Mouse (Mus musculus) retina, postnatal 7 days (tissue): ENCODE measurements around the gene Stxbp4.

ENCODE experiments used
- DNase-seq: peaks from one replicate; pipeline ENCODE4 v3.0.0-alpha.2; 2012; ENCODE audit warnings: low read depth, low spot score

The Stxbp4 gene

GRCm38 (mm10) chr11:90637440-90638311 lies at the start of gene Stxbp4, which contains the start of gene Cox11:
Gene Stxbp4 (minus strand): TSS chr11:90638084.
Gene Cox11 (plus strand): TSS chr11:90638173.
- peak; percentile 92 for DNase-seq

GRCm38 (mm10) chr11:90687040-90687439 lies 49.2 kb upstream of the Stxbp4 start:
- DNase-seq, result no peak

- DNase-seq, result no peak
These were observed 48.6 kb upstream of the Stxbp4 start for GRCm38 (mm10) chr11:90686287-90687025.

GRCm38 (mm10) chr11:90685196-90685595 lies 47.3 kb upstream of the Stxbp4 start:
- DNase-seq, result no peak

- no peak for DNase-seq
These were observed 46.9 kb upstream of the Stxbp4 start for GRCm38 (mm10) chr11:90684765-90685164.

- DNase-seq, result no peak
These were observed 43.3 kb upstream of the Stxbp4 start for GRCm38 (mm10) chr11:90681171-90681570.

- DNase-seq, result no peak
These were observed 40.7 kb upstream of the Stxbp4 start for GRCm38 (mm10) chr11:90678582-90678981.

GRCm38 (mm10) chr11:90677771-90678288 lies 39.9 kb upstream of the Stxbp4 start:
- no peak for DNase-seq

- DNase-seq, result no peak
These were observed 39.1 kb upstream of the Stxbp4 start for GRCm38 (mm10) chr11:90677027-90677426.

GRCm38 (mm10) chr11:90675479-90676110 lies 37.7 kb upstream of the Stxbp4 start:
- no peak for DNase-seq

GRCm38 (mm10) chr11:90667325-90667724 lies 29.4 kb upstream of the Stxbp4 start:
- DNase-seq, result no peak

GRCm38 (mm10) chr11:90666916-90667315 lies 29.0 kb upstream of the Stxbp4 start:
- DNase-seq, result no peak

GRCm38 (mm10) chr11:90666144-90666757 lies 28.4 kb upstream of the Stxbp4 start:
- DNase-seq, result no peak

- no peak for DNase-seq
These were observed 27.3 kb upstream of the Stxbp4 start for GRCm38 (mm10) chr11:90665161-90665560.

GRCm38 (mm10) chr11:90664345-90664986 lies 26.6 kb upstream of the Stxbp4 start:
- no peak for DNase-seq

- no peak for DNase-seq
These were observed 25.9 kb upstream of the Stxbp4 start for GRCm38 (mm10) chr11:90663618-90664297.

- no peak for DNase-seq
These were observed 25.2 kb upstream of the Stxbp4 start for GRCm38 (mm10) chr11:90663052-90663451.

- no peak for DNase-seq
These were observed 22.8 kb upstream of the Stxbp4 start for GRCm38 (mm10) chr11:90660662-90661061.

GRCm38 (mm10) chr11:90657527-90657926 lies 19.6 kb upstream of the Stxbp4 start:
- DNase-seq, result no peak

GRCm38 (mm10) chr11:90652603-90653002 lies 14.7 kb upstream of the Stxbp4 start:
- DNase-seq, result no peak
